Mouse (Mus musculus) frontal cortex, postnatal 14 days (tissue): ENCODE results near the gene Cd24a.

ENCODE experiments used
- DNase-seq, 2 experiments: peaks; one replicate each; pipeline ENCODE4 v3.0.0; 2022; ENCODE audit warnings: low spot score in 2 of 2

Cd24a gene

DNA sequence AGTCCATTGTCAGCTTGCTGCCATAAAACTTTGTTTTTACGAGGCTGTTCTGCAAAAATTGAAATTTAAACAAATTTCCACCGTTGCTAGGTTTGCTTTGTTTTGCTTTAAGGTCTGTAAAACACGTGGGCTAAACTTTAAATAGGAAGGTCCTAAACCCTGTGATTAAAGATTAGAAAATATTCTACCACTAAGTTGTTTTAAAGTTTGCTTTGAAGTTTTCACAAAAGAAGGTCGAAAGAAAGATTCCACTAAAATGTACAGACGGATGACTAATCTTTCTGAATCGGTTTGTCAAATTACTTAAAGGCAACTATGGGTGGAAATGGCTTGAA is at the start of gene Cd24a:
Cd24a (plus strand) TSS at position 288 of the 335 bp plus-strand sequence.
- DNase-seq, result no peak

- DNase-seq, result no peak
Measured at GRCm38 (mm10) chr10:43534382-43534781, 43.7 kb upstream of the Cd24a start.

- no peak for DNase-seq
Measured at GRCm38 (mm10) chr10:43537652-43538051, 40.4 kb upstream of the Cd24a start.

- no peak for DNase-seq
Measured at GRCm38 (mm10) chr10:43538831-43539230, 39.3 kb upstream of the Cd24a start.

DNA sequence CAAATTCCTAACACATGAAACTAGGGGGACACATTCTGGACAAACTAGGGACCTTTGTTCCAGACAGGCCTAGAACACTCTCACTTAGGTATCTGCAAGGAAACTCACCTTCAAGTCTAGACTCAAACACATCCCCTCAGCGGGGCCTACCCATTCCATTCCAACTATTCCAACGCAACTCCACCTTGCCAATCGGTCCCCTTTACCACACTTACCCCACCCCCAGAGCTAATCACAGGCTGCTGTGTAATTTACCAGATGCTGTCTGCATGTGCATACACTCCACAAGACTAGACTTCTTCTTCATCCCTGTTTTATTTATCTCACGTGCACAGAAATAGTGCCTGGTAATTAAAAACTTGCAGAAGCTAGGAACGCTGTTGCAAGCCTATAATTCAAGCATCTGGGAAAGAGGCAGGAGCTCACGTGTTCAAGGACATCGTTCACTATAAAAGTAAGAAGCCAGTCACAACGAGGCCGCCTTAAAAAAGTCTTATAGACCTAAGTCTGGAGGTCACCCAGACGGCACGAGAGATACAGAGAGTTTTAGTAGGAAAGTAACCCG is 38.3 kb upstream of the Cd24a start:
- DNase-seq, result no peak

GRCm38 (mm10) chr10:43540442-43541152 is 37.5 kb upstream of the Cd24a start, which contains the start of gene 1700021F05Rik:
TSS of gene 1700021F05Rik (minus strand) at chr10:43540994.
- DNase-seq, result peak; percentile 87 to 89

DNA sequence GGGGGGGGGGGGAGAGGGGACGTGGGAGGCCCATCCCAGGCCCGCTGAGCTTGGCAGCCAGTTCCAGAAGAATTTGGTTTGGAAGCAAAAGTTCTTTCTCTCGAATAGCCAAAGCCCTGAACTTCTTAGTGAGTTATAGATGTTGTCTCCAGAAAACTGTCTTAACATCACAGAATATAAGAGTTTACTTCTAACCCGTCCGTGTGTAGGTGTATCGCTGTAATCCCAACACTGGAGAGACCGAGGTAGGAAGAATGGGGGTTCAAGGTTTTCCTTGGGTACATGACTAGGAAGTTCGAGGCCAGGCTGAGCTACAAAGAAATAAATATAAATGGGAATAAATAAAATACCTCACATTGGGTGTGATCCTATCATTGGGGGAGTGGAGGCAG is 36.9 kb upstream of the Cd24a start:
- no peak for DNase-seq

- no peak for DNase-seq
Measured at GRCm38 (mm10) chr10:43549411-43549810, 28.7 kb upstream of the Cd24a start.

DNA sequence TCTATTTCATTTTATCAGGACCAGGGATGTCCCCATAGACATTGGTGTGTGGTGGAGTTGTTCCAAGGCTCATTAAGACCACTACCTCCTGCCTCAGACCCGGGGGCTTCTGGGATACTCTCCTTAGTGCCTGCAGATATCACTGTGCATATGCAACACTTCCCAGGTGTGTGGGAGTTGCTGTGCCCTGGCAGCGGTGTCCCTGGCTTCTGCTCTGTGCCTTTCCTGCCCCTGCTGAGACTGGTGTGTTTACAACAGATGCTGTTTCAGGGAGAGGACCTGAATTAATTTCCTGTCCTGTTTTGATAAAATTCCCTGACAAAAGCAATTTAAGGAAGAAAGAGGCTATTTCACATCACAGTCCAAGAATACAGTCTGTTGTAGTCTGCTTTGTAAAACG is 27.2 kb upstream of the Cd24a start:
- DNase-seq, result no peak

DNA sequence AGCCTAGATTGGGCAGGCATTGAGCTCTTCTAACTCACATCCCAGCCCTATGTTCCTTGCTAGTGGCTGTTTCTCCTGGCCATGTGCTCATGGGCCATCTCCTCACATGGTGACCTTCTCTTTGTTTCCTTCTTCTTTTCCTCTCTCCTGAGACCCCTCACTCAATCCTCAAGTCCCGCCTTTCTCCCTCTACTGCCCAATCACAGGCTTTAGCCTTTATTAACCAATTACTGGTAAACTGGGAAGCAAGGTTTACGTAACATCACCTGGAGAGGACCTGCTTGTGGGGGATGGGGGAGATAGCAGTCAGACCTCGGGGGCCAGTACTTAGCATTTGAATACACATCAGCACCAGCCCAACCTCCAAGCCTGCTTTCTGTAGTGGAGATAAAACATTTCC is 26.7 kb upstream of the Cd24a start:
- no peak for DNase-seq

- no peak for DNase-seq
Measured at GRCm38 (mm10) chr10:43557630-43558165, 20.4 kb upstream of the Cd24a start.

GRCm38 (mm10) chr10:43559313-43559712 is 18.8 kb upstream of the Cd24a start:
- DNase-seq, result no peak

DNA sequence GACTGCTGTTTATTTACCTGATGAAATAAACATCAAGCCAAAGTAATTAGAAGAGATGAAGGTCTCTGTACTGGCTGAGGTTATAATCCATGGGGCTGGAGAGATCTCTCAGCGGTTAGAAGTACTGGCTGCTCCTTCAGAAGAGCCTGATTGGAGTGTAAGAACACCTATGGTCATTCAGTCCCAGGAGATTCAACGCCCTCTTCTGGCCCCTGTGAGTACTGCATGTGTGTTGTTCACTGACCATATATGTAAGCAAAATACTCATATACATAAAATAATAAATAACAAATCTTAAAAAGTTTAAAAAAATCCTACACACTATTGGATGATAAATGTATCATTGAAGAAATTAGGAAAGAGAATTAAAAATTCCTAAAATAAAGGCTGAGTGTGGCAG is 17.3 kb upstream of the Cd24a start:
- no peak for DNase-seq

- no peak for DNase-seq
Measured at GRCm38 (mm10) chr10:43561311-43561710, 16.8 kb upstream of the Cd24a start.

DNA sequence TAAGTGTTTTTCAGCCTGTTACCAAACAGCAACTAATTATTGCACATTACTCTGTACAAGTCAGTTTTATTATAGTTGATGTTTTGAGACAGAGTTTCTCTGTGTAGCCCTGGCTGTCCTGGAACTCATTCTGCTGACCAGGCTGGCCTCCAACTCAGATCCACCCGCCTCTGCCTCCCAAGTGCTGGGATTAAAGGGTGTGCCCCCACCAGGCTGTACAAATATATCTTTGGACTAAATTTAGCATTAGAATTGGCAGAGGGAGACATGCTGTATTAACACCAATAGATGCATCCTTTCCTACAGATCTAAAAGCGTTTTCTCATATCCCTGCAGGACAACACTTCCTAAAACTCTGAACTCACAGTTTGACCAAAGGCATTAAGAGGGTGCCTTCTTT is 3.7 kb upstream of the Cd24a start:
- DNase-seq, result no peak

DNA sequence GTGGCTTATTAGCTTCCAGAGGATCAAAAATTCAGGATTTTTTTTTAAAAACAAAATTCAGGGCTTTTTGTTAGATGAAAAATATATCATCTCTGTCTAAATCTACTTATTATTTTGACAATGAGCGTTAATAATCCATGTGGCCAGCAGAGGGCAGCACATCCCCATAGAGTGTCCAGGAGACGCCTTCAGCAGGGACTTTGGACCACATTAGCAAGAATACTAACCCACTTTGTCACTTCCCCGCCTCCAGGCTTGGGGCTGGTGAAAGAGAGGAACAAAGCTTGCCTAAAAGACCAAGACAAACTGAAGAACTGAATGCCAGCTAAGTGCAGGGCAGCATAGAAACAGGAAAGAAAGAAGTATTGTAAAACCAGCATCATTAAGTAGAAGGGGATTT is 3.1 kb upstream of the Cd24a start:
- peak; percentile 62 to 82 for DNase-seq

DNA sequence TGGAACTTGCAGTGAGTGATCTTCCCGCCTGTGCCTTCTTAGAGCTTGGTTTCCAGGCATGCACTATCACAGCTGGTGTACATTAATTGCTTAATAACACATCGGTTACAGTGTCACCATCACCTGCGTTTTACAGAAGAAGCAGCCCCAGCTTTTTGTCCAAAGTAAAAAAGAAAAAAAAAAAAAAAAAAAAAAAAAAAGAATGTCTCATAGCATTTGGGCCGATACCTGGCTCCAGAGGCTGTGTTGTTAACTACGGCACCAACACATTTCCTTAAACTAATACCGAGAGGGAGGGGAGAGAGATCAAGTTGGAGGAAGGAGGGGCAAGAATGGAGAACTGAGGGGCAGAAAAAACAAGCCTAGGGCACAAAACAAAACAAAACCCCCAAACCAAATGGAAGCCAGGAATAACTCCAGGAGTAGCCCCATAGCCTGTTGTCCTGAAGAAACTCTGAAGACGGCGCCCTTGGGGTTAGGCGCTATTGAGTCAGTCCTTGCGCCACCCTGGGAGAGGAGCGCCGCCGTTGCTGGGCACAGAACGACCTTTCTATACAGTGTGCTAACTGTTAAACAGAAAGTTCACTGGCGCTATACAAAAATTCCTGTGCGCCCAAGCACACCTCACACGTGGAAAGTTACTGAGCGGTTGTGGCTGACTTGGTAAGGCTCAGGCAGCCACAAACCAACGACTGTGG is 636 bp upstream of the Cd24a start:
- no peak for DNase-seq

- peak in 1 of 2 experiments; percentile 27 for DNase-seq
Measured at GRCm38 (mm10) chr10:43578366-43578753, 276 bp downstream of the Cd24a start.

- DNase-seq, result peak; percentile 33
Measured at GRCm38 (mm10) chr10:43578754-43579380, 783 bp downstream of the Cd24a start.

- DNase-seq, result peak in 1 of 2 experiments; percentile 33
Measured at GRCm38 (mm10) chr10:43579381-43580261, 1.5 kb downstream of the Cd24a start.

DNA sequence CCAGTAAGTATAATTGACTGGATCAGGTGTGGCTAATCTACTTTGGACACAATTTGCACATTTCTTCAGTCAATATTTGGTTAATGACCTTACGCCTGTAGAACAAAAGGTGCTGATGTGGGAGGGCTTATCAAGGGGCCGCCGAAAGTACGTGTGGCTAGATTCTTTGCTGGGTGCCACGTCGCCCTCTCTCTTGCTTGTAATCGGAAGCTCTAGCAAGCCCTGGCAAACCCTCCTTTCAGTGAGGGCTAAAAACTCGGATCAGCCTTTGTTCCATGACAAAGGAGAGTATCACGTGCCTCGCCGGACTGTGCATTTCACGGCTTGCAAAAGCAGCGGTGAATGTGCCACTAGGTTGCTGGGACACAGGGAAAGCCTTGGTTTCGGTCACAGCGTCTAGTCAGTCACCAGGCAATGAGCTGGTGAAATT is 2.6 kb downstream of the Cd24a start:
- DNase-seq, result peak in 1 of 2 experiments; percentile 11
